Mouse (Mus musculus) limb, embryonic 15.5 days (tissue): ENCODE data around the gene Fignl2. TPM values are rescaled to one million over a fixed set of nuclear protein-coding genes. Genes with fewer than 3 reads are reported as not detected.

ENCODE experiments used
- ATAC-seq: fragments of 200-750 bp; cut with Nextera tagmentation; 2 replicates; pipeline ENCODE4 v1.8.0; 2017; ENCODE audit warnings: low read depth, moderate TSS enrichment; ENCODE audit not compliant: insufficient number of reproducible peaks, low FRiP score, low TSS enrichment
- H3K27ac ChIP-seq: fragments of 300-500 bp; sonication (generic); 2 replicates; pipeline ENCODE4 v1.5.1; 2015; ENCODE audit warnings: moderate library complexity, mild to moderate bottlenecking, inconsistent platforms
- H3K27me3 ChIP-seq: fragments of 300-500 bp; sonication (generic); 2 replicates; pipeline ENCODE4 v1.6.1; 2015; ENCODE audit warnings: inconsistent platforms
- H3K36me3 ChIP-seq: fragments of 300-500 bp; sonication (generic); 2 replicates; pipeline ENCODE4 v1.6.1; 2015; ENCODE audit warnings: inconsistent platforms
- H3K4me1 ChIP-seq: fragments of 300-500 bp; sonication (generic); 2 replicates; pipeline ENCODE4 v1.6.1; 2015; ENCODE audit warnings: inconsistent platforms
- H3K4me2 ChIP-seq: fragments of 300-500 bp; sonication (generic); 2 replicates; pipeline ENCODE4 v1.6.1; 2015; ENCODE audit warnings: mild to moderate bottlenecking, inconsistent platforms
- H3K4me3 ChIP-seq: fragments of 300-500 bp; sonication (generic); 2 replicates; pipeline ENCODE4 v1.5.1; 2015; ENCODE audit warnings: mild to moderate bottlenecking, inconsistent platforms
- H3K9ac ChIP-seq: fragments of 300-500 bp; sonication (generic); 2 replicates; pipeline ENCODE4 v1.6.1; 2015; ENCODE audit warnings: inconsistent platforms
- H3K9me3 ChIP-seq: fragments of 300-500 bp; sonication (generic); 2 replicates; pipeline ENCODE4 v1.6.1; 2016; ENCODE audit warnings: inconsistent platforms
- WGBS: fragments of 180-500 bp; shearing (Covaris S2); methylation state at CpG from one replicate; pipeline ENCODE4 v1.1.7; 2015; 5-methylcytosine and 5-hydroxymethylcytosine counted together
- polyA plus RNA-seq: library from polyadenylated mRNA; unstranded; fragments of >200 nt; fragmentation: Nextera tagmentation; extraction: Ambion mirVana; gene quantifications from 2 replicates; pipeline ENCODE4 v1.2.1, GENCODE M21; 2015

Fignl2 gene
- polyA plus RNA-seq, 1 experiment from 2014 or later: 0.12 TPM

GRCm38 (mm10) chr15:101001685-101002084 is 76.7 kb downstream of the Fignl2 start:
- H3K36me3 ChIP-seq: no peaks in the 10 kb centered on the region
- no peak overlapping the region for H3K4me2 ChIP-seq
- no peak overlapping the region for H3K27ac ChIP-seq
- 92% methylated on average over 1 of the region's 1 CpGs for WGBS
- H3K4me1 ChIP-seq: no peaks in the 10 kb centered on the region
- H3K4me3 ChIP-seq: no peak overlapping the region
- ATAC-seq: no peak
- no peaks in the 10 kb centered on the region for H3K9me3 ChIP-seq
- H3K27me3 ChIP-seq: no peaks in the 10 kb centered on the region
- H3K9ac ChIP-seq: no peak overlapping the region

Other genes with a start within 250 kb of the Fignl2 start
- 1.3 and 3.1 TPM in 2 replicates for gene Scn8a, start 208.7 kb downstream of the Fignl2 start, polyA plus RNA-seq
- gene Gm47841, start 31.2 kb downstream of the Fignl2 start, polyA plus RNA-seq: not detected in 2 replicates
- not detected in 2 replicates for gene Ankrd33, start 37.2 kb upstream of the Fignl2 start, polyA plus RNA-seq
- 16.3 and 17.7 TPM in 2 replicates for gene Acvrl1, start 50.0 kb upstream of the Fignl2 start, polyA plus RNA-seq
- gene Acvr1b, start 95.5 kb upstream of the Fignl2 start, polyA plus RNA-seq: 8.4 and 10.9 TPM in 2 replicates
- gene Grasp, start 145.6 kb upstream of the Fignl2 start, polyA plus RNA-seq: 5.3 and 7.2 TPM in 2 replicates
- gene Nr4a1, start 175.7 kb upstream of the Fignl2 start, polyA plus RNA-seq: 14.7 and 18.4 TPM in 2 replicates
- gene Atg101, start 205.7 kb upstream of the Fignl2 start, polyA plus RNA-seq: 69.7 and 69.9 TPM in 2 replicates
- gene 6030408B16Rik, start 214.6 kb upstream of the Fignl2 start, polyA plus RNA-seq: 0.50 and 0.84 TPM in 2 replicates